Mouse (Mus musculus) olfactory bulb, adult 2 months (tissue): ENCODE measurements around the gene Cbr2. TPM values are rescaled to one million over a fixed set of nuclear protein-coding genes. Genes with fewer than 3 reads are reported as not detected.

ENCODE experiments used
- H3K27ac ChIP-seq: fragments of 200-500 bp; 2 replicates; pipeline ENCODE4 v1.5.1; 2012; ENCODE audit warnings: low read depth, low read length; ENCODE audit not compliant: insufficient read depth
- H3K4me1 ChIP-seq: fragments of 200-500 bp; 2 replicates; pipeline ENCODE4 v1.6.1; 2012; ENCODE audit warnings: low read length; ENCODE audit not compliant: control insufficient read depth, insufficient read depth
- H3K4me3 ChIP-seq: fragments of 200-500 bp; 2 replicates; pipeline ENCODE4 v1.5.1; 2012; ENCODE audit warnings: mild to moderate bottlenecking, low read depth, low read length, moderate library complexity; ENCODE audit not compliant: insufficient read depth
- CTCF ChIP-seq: fragments of 200-500 bp; IDR thresholded peaks from 2 replicates; pipeline ENCODE4 v1.5.1; 2012; ENCODE audit warnings: low read depth, mild to moderate bottlenecking, low read length, moderate library complexity; ENCODE audit not compliant: insufficient read depth
- POLR2A ChIP-seq: fragments of 200-500 bp; IDR thresholded peaks from 2 replicates; pipeline ENCODE4 v1.6.1; 2012; ENCODE audit warnings: mild to moderate bottlenecking, low read depth, low read length, moderate library complexity; ENCODE audit not compliant: insufficient read depth
- WGBS: fragments of 180-500 bp; shearing (Covaris S2); methylation state at CpG from one replicate; pipeline ENCODE4 v1.1.7; 2018; 5-methylcytosine and 5-hydroxymethylcytosine counted together
- polyA plus RNA-seq: library from polyadenylated mRNA; stranded (reverse); fragments of >200 nt; gene quantifications from 2 replicates; pipeline ENCODE4 v1.2.4, GENCODE M21; 2012; ENCODE audit warnings: low replicate concordance; ENCODE audit not compliant: missing spikeins, insufficient read depth, insufficient read length

Cbr2 gene
- polyA plus RNA-seq, 1 experiment = not detected

- Histone ChIP-seq H3K27ac (0 out of 2 replicates have a peak overlapping the region, but pooled peaks have one; percentile 16), H3K4me1 (peaks cover 23% of the 10 kb centered on the region), H3K4me3 (no peak overlapping the region)
- TF ChIP-seq POLR2A (no peak), CTCF (no peak)
- WGBS = 46% methylated on average over 15 of the region's 15 CpGs
Measured at GRCm38 (mm10) chr11:120703696-120704454, 28.0 kb downstream of the Cbr2 start.

- WGBS = 36% methylated on average over 10 of the region's 10 CpGs
- no peak overlapping the region for H3K27ac ChIP-seq
- no peak for TF ChIP-seq POLR2A
- TF ChIP-seq CTCF = no peak
Measured at GRCm38 (mm10) chr11:120697741-120698140, 34.2 kb downstream of the Cbr2 start.

GRCm38 (mm10) chr11:120696568-120696967, 35.3 kb downstream of the Cbr2 start:
- Histone ChIP-seq H3K4me1 (peaks cover 13% of the 10 kb centered on the region), H3K27ac (no peak overlapping the region), H3K4me3 (no peak overlapping the region)
- TF ChIP-seq POLR2A = no peak
- no peak for TF ChIP-seq CTCF
- WGBS = 93% methylated on average over 6 of the region's 6 CpGs

More at GRCm38 (mm10) chr11:120697741-120698140, 34.2 kb downstream of the Cbr2 start:
- no peak overlapping the region for H3K4me3 ChIP-seq
- peaks cover 13% of the 10 kb centered on the region for H3K4me1 ChIP-seq

- Histone ChIP-seq H3K4me1 (peaks cover 13% of the 10 kb centered on the region), H3K27ac (no peak overlapping the region), H3K4me3 (no peak overlapping the region)
- 59% methylated on average over 12 of the region's 12 CpGs for WGBS
- no peak for TF ChIP-seq POLR2A
- TF ChIP-seq CTCF = no peak
Measured at GRCm38 (mm10) chr11:120695641-120696040, 36.3 kb downstream of the Cbr2 start.

- WGBS = 45% methylated on average over 4 of the region's 4 CpGs
- no peak overlapping the region for H3K4me3 ChIP-seq
- H3K4me1 ChIP-seq = peaks cover 11% of the 10 kb centered on the region
- H3K27ac ChIP-seq = no peak overlapping the region
- TF ChIP-seq CTCF = no peak
- TF ChIP-seq POLR2A = no peak
Measured at GRCm38 (mm10) chr11:120695184-120695583, 36.7 kb downstream of the Cbr2 start.

- 82% methylated on average over 3 of the region's 3 CpGs for WGBS
- H3K4me1 ChIP-seq = peaks cover 11% of the 10 kb centered on the region
- H3K4me3 ChIP-seq = no peak overlapping the region
- H3K27ac ChIP-seq = no peak overlapping the region
- no peak for TF ChIP-seq CTCF
Measured at GRCm38 (mm10) chr11:120693461-120693860, 38.5 kb downstream of the Cbr2 start.

GRCm38 (mm10) chr11:120692471-120693011, 39.4 kb downstream of the Cbr2 start:
- WGBS = 77% methylated on average over 4 of the region's 4 CpGs
- H3K4me3 ChIP-seq = no peak overlapping the region
- H3K27ac ChIP-seq = no peak overlapping the region
- TF ChIP-seq CTCF (no peak), POLR2A (no peak)
- H3K4me1 ChIP-seq = peaks cover 3% of the 10 kb centered on the region; the same call in 1 of the 2 replicates

- WGBS = 81% methylated on average over 3 of the region's 3 CpGs
- TF ChIP-seq CTCF (no peak), POLR2A (no peak)
- Histone ChIP-seq H3K4me1 (no peaks in the 10 kb centered on the region; the same call in 1 of the 2 replicates), H3K27ac (no peak overlapping the region), H3K4me3 (no peak overlapping the region)
Measured at GRCm38 (mm10) chr11:120689365-120689764, 42.5 kb downstream of the Cbr2 start.

- no peaks in the 10 kb centered on the region for H3K4me1 ChIP-seq
- 58% methylated on average over 20 of the region's 20 CpGs for WGBS
- H3K4me3 ChIP-seq = no peak overlapping the region
- TF ChIP-seq POLR2A (no peak), CTCF (no peak)
- no peak overlapping the region for H3K27ac ChIP-seq
Measured at GRCm38 (mm10) chr11:120686650-120687272, 45.2 kb downstream of the Cbr2 start.
